Mouse (Mus musculus) spleen, adult 2 months (tissue): ENCODE results near the gene Atp5d. TPM values are rescaled to one million over a fixed set of nuclear protein-coding genes. Genes with fewer than 3 reads are reported as not detected.

Source experiments
- DNase-seq, 2 experiments: peaks; one replicate each; pipeline versions ENCODE4 v3.0.0 to v3.0.0-alpha.2; 2012 to 2021; ENCODE audit warnings: low spot score in 2 of 2, low read depth in 1 of 2
- H3K27ac ChIP-seq: fragments of 200-500 bp; 2 replicates; pipeline ENCODE4 v1.5.1; 2012; ENCODE audit warnings: low read length, inconsistent platforms; ENCODE audit not compliant: insufficient read depth
- H3K27me3 ChIP-seq: fragments of 200-500 bp; 2 replicates; pipeline ENCODE4 v1.6.1; 2012; ENCODE audit warnings: mild to moderate bottlenecking, moderate library complexity, low read length, inconsistent platforms; ENCODE audit not compliant: control insufficient read depth, insufficient read depth
- H3K36me3 ChIP-seq: fragments of 200-500 bp; 2 replicates; pipeline ENCODE4 v1.6.1; 2012; ENCODE audit warnings: mild to moderate bottlenecking, low read length, inconsistent platforms; ENCODE audit not compliant: control insufficient read depth, insufficient read depth
- H3K4me1 ChIP-seq: fragments of 200-500 bp; 2 replicates; pipeline ENCODE4 v1.6.1; 2011; ENCODE audit warnings: inconsistent platforms; ENCODE audit not compliant: control insufficient read depth, insufficient read depth, insufficient read length
- H3K4me3 ChIP-seq: fragments of 200-500 bp; 2 replicates; pipeline ENCODE4 v1.5.1; 2011; ENCODE audit warnings: mild to moderate bottlenecking, inconsistent platforms; ENCODE audit not compliant: insufficient read depth, insufficient read length; ENCODE audit errors: extremely low read depth
- CTCF ChIP-seq: fragments of 200-500 bp; IDR thresholded peaks from 2 replicates; pipeline ENCODE4 v1.5.1; 2011; ENCODE audit warnings: mild to moderate bottlenecking, inconsistent platforms; ENCODE audit not compliant: insufficient read depth, insufficient read length, insufficient replicate concordance; ENCODE audit errors: extremely low read depth
- POLR2A ChIP-seq: fragments of 200-500 bp; IDR thresholded peaks from 2 replicates; pipeline ENCODE4 v1.6.1; 2011; ENCODE audit warnings: low read depth, low read length, inconsistent platforms
- WGBS: fragments of 180-500 bp; shearing (Covaris S2); methylation state at CpG from one replicate; pipeline ENCODE4 v1.1.7; 2018; 5-methylcytosine and 5-hydroxymethylcytosine counted together
- polyA plus RNA-seq: library from polyadenylated mRNA; depleted of rRNA; stranded (reverse); fragments of >200 nt; gene quantifications from 2 replicates; pipeline ENCODE4 v1.2.3, GENCODE M21; 2012

The Atp5d gene
- polyA plus RNA-seq, 1 experiment, result 592 TPM

GRCm38 (mm10) chr10:80152873-80153260 is 14.4 kb downstream of the Atp5d start:
- no peak for TF ChIP-seq CTCF
- TF ChIP-seq POLR2A, result no peak
- Histone ChIP-seq H3K36me3 (peaks cover 54% of the 10 kb centered on the region), H3K4me1 (peaks cover 31% of the 10 kb centered on the region), H3K27me3 (no peaks in the 10 kb centered on the region), H3K27ac (peak overlapping the region; percentile 96), H3K4me3 (peak overlapping the region; percentile 77; the same call in 1 of the 2 replicates)
- peak in 1 of 2 experiments; percentile 56 for DNase-seq
- WGBS, result 32% methylated on average over 3 of the region's 3 CpGs

- Histone ChIP-seq H3K4me1 (peaks cover 30% of the 10 kb centered on the region), H3K27me3 (no peaks in the 10 kb centered on the region), H3K36me3 (peaks cover 54% of the 10 kb centered on the region), H3K27ac (0 out of 2 replicates have a peak overlapping the region, but pooled peaks have one; percentile 96), H3K4me3 (no peak overlapping the region)
- no peak for DNase-seq
- 91% methylated on average over 19 of the region's 19 CpGs for WGBS
- TF ChIP-seq CTCF, result no peak
- TF ChIP-seq POLR2A, result no peak
Measured at GRCm38 (mm10) chr10:80153713-80154112, 15.3 kb downstream of the Atp5d start.

GRCm38 (mm10) chr10:80154384-80154783 is 16.0 kb downstream of the Atp5d start:
- Histone ChIP-seq H3K27ac (0 out of 2 replicates have a peak overlapping the region, but pooled peaks have one; percentile 4), H3K27me3 (no peaks in the 10 kb centered on the region), H3K4me3 (no peak overlapping the region), H3K4me1 (peaks cover 37% of the 10 kb centered on the region), H3K36me3 (peaks cover 54% of the 10 kb centered on the region)
- WGBS, result 94% methylated on average over 7 of the region's 7 CpGs
- TF ChIP-seq CTCF (no peak), POLR2A (no peak)
- no peak for DNase-seq

- H3K4me1 ChIP-seq, result peaks cover 41% of the 10 kb centered on the region
- H3K36me3 ChIP-seq, result peaks cover 54% of the 10 kb centered on the region
- TF ChIP-seq CTCF (no peak), POLR2A (no peak)
- H3K27ac ChIP-seq, result peak overlapping the region; percentile 33; the same call in 1 of the 2 replicates
- no peaks in the 10 kb centered on the region for H3K27me3 ChIP-seq
- 86% methylated on average over 1 of the region's 1 CpGs for WGBS
- no peak overlapping the region for H3K4me3 ChIP-seq
- no peak for DNase-seq
Measured at GRCm38 (mm10) chr10:80155277-80155676, 16.8 kb downstream of the Atp5d start.

GRCm38 (mm10) chr10:80156002-80156751 is 17.7 kb downstream of the Atp5d start:
- Histone ChIP-seq H3K4me3 (no peak overlapping the region), H3K27me3 (no peaks in the 10 kb centered on the region), H3K36me3 (peaks cover 51% of the 10 kb centered on the region), H3K4me1 (peaks cover 50% of the 10 kb centered on the region), H3K27ac (peak overlapping the region; percentile 26)
- DNase-seq, result no peak
- no peak for TF ChIP-seq CTCF
- no peak for TF ChIP-seq POLR2A
- WGBS, result 86% methylated on average over 29 of the region's 29 CpGs

GRCm38 (mm10) chr10:80156752-80157053 is 18.3 kb downstream of the Atp5d start:
- Histone ChIP-seq H3K4me1 (peaks cover 55% of the 10 kb centered on the region), H3K27me3 (no peaks in the 10 kb centered on the region), H3K27ac (peak overlapping the region; percentile 26; the same call in 1 of the 2 replicates), H3K4me3 (no peak overlapping the region), H3K36me3 (peaks cover 46% of the 10 kb centered on the region)
- DNase-seq, result no peak
- 86% methylated on average over 7 of the region's 7 CpGs for WGBS
- TF ChIP-seq CTCF (no peak), POLR2A (no peak)
